Mouse (Mus musculus) bone marrow, adult 2 months (tissue): ENCODE results near the gene Camta1. TPM values are rescaled to one million over a fixed set of nuclear protein-coding genes. Genes with fewer than 3 reads are reported as not detected.

Experiments
- H3K27ac ChIP-seq: fragments of 200-500 bp; 2 replicates; pipeline ENCODE4 v1.5.1; 2012; ENCODE audit warnings: low read depth, mild to moderate bottlenecking, control low read depth, inconsistent platforms, low read length; ENCODE audit not compliant: control insufficient read depth, poor library complexity, insufficient read depth
- H3K4me1 ChIP-seq: fragments of 200-500 bp; 2 replicates; pipeline ENCODE4 v1.6.1; 2011; ENCODE audit warnings: low read length; ENCODE audit not compliant: control insufficient read depth, insufficient read depth
- H3K4me3 ChIP-seq: fragments of 200-500 bp; replicated peaks from 2 replicates; pipeline ENCODE3; 2011; ENCODE audit warnings: mild to moderate bottlenecking, low read depth, low read length, control low read depth; ENCODE audit not compliant: control insufficient read depth
- CTCF ChIP-seq: fragments of 200-500 bp; IDR thresholded peaks from 2 replicates; pipeline ENCODE4 v1.5.1; 2011; ENCODE audit warnings: low read length, control low read depth; ENCODE audit not compliant: control insufficient read depth, insufficient read depth
- POLR2A ChIP-seq: fragments of 200-500 bp; IDR thresholded peaks from 2 replicates; pipeline ENCODE4 v1.6.1; 2011; ENCODE audit warnings: low read depth, mild to moderate bottlenecking, control low read depth, low read length, borderline replicate concordance; ENCODE audit not compliant: control insufficient read depth
- WGBS: fragments of 180-500 bp; shearing (Covaris S2); methylation state at CpG from one replicate; pipeline ENCODE4 v1.1.7; 2018; 5-methylcytosine and 5-hydroxymethylcytosine counted together
- polyA plus RNA-seq: library from polyadenylated mRNA; stranded (reverse); fragments of >200 nt; gene quantifications from 2 replicates; pipeline ENCODE4 v1.2.4, GENCODE M21; 2011; ENCODE audit warnings: low replicate concordance; ENCODE audit not compliant: missing spikeins, insufficient read depth, insufficient read length

Gene Camta1
- polyA plus RNA-seq, 1 experiment = 26.6 TPM

GRCm38 (mm10) chr4:150868161-150868560 is 993.5 kb downstream of the Camta1 start:
- WGBS = 79% methylated on average over 6 of the region's 6 CpGs
- Histone ChIP-seq H3K4me3 (no peak overlapping the region), H3K4me1 (no peaks in the 10 kb centered on the region), H3K27ac (no peak overlapping the region)
- TF ChIP-seq CTCF = no peak
- TF ChIP-seq POLR2A = no peak

Other genes starting within 250 kb of the Camta1 start
- gene Dnajc11, start 71.8 kb upstream of the Camta1 start, polyA plus RNA-seq = 50.8 and 79.8 TPM in 2 replicates
- 16.4 and 23.6 TPM in 2 replicates for gene Thap3, start 127.1 kb upstream of the Camta1 start, polyA plus RNA-seq
- 1.9 and 2.8 TPM in 2 replicates for gene Phf13, start 134.4 kb upstream of the Camta1 start, polyA plus RNA-seq
- gene Klhl21, start 146.9 kb upstream of the Camta1 start, polyA plus RNA-seq = 3.5 and 6.6 TPM in 2 replicates
- 7.7 and 21.0 TPM in 2 replicates for gene Zbtb48, start 165.8 kb upstream of the Camta1 start, polyA plus RNA-seq
- 1.0 TPM in 1 of 2 replicates, not detected in the other for gene Tas1r1, start 176.7 kb upstream of the Camta1 start, polyA plus RNA-seq
- 8.1 and 11.9 TPM in 2 replicates for gene Nol9, start 177.4 kb upstream of the Camta1 start, polyA plus RNA-seq
- gene Plekhg5, start 210.6 kb upstream of the Camta1 start, polyA plus RNA-seq = 6.5 and 6.6 TPM in 2 replicates